Mouse (Mus musculus) hindbrain, embryonic 16.5 days (tissue): ENCODE measurements at regions not wholly inside any gene's neighbourhood (a gene's known extent, or its start where the extent isn't known, plus 50 kb on each side); places are given as distances from the start of the nearest gene placed in this dataset.

Experiments
- ATAC-seq: fragments of 200-750 bp; cut with Nextera tagmentation; 2 replicates; pipeline ENCODE4 v1.8.0; 2017; ENCODE audit warnings: moderate TSS enrichment, moderate library complexity
- H3K27ac ChIP-seq: fragments of 300-500 bp; sonication (generic); 2 replicates; pipeline ENCODE4 v1.5.1; 2014; ENCODE audit warnings: low read depth, mild to moderate bottlenecking, control low read depth, low read length, moderate library complexity
- H3K27me3 ChIP-seq: fragments of 300-500 bp; sonication (generic); replicated peaks from 2 replicates; pipeline ENCODE4 v1.6.1; 2014; ENCODE audit warnings: low read length; ENCODE audit not compliant: control insufficient read depth, insufficient read depth
- H3K36me3 ChIP-seq: fragments of 300-500 bp; sonication (generic); 2 replicates; pipeline ENCODE4 v1.6.1; 2014; ENCODE audit warnings: mild to moderate bottlenecking, low read length, moderate library complexity, mixed read lengths; ENCODE audit not compliant: control insufficient read depth, insufficient read depth
- H3K4me1 ChIP-seq: fragments of 300-500 bp; sonication (generic); 2 replicates; pipeline ENCODE4 v1.6.1; 2014; ENCODE audit warnings: low read depth, low read length; ENCODE audit not compliant: control insufficient read depth, insufficient read depth
- H3K4me2 ChIP-seq: fragments of 300-500 bp; sonication (generic); 2 replicates; pipeline ENCODE4 v1.6.1; 2014; ENCODE audit warnings: mild to moderate bottlenecking, low read length, control low read depth, moderate library complexity
- H3K4me3 ChIP-seq: fragments of 300-500 bp; sonication (generic); 2 replicates; pipeline ENCODE4 v1.5.1; 2014; ENCODE audit warnings: mild to moderate bottlenecking, low read length, control low read depth, moderate library complexity
- H3K9ac ChIP-seq: fragments of 300-500 bp; sonication (generic); 2 replicates; pipeline ENCODE4 v1.6.1; 2014; ENCODE audit warnings: low read depth, mild to moderate bottlenecking, control low read depth, low read length, moderate library complexity
- H3K9me3 ChIP-seq: fragments of 300-500 bp; sonication (generic); 2 replicates; pipeline ENCODE4 v1.6.1; 2014; ENCODE audit warnings: mild to moderate bottlenecking, low read length, moderate library complexity; ENCODE audit not compliant: control insufficient read depth
- WGBS: fragments of 180-500 bp; shearing (Covaris S2); extraction: QIAGEN DNeasy Blood & Tissue Kit; methylation state at CpG from one replicate; pipeline ENCODE4 v1.1.7; 2014; 5-methylcytosine and 5-hydroxymethylcytosine counted together

GRCm38 (mm10) chr9:43461131-43461530, 150.5 kb downstream of the Trim29 start:
- Histone ChIP-seq H3K27me3 (no peaks in the 10 kb centered on the region), H3K4me1 (0 out of 2 replicates have a peak, but pooled peaks cover 4% of the 10 kb centered on the region), H3K9ac (no peak overlapping the region), H3K27ac (no peak overlapping the region), H3K4me3 (no peak overlapping the region), H3K9me3 (no peaks in the 10 kb centered on the region), H3K36me3 (no peaks in the 10 kb centered on the region), H3K4me2 (no peak overlapping the region)
- WGBS: 55% methylated on average over 2 of the region's 2 CpGs
- ATAC-seq: no peak

GRCm38 (mm10) chr9:43463445-43464090, 152.9 kb downstream of the Trim29 start:
- no peak overlapping the region for H3K27ac ChIP-seq
- 0 out of 2 replicates have a peak, but pooled peaks have one; percentile 17 for ATAC-seq
- no peaks in the 10 kb centered on the region for H3K36me3 ChIP-seq
- H3K4me3 ChIP-seq: no peak overlapping the region
- no peaks in the 10 kb centered on the region for H3K9me3 ChIP-seq
- H3K9ac ChIP-seq: no peak overlapping the region
- no peaks in the 10 kb centered on the region for H3K27me3 ChIP-seq
- H3K4me1 ChIP-seq: 0 out of 2 replicates have a peak, but pooled peaks cover 4% of the 10 kb centered on the region
- WGBS: 93% methylated on average over 13 of the region's 13 CpGs
- H3K4me2 ChIP-seq: no peak overlapping the region

DNA sequence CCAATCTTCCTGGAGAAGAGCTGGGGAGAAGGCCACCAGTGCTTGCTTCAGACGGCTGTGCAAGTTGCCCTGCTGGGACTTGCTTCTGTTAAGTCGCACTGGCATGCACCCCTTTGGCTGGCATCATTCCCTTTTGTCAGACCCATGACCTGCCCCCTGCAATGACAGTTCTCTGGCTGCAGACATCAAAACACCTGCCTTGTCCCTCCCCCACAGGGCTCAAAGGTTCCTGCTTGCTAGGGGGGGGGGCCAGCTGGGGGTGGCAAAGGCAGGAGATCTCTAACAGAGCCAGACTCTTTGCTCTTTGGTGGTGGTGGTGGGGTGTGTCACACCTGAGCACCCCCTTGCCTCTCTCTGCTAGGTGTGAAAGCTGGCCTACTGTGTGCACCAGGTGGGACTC, 154.5 kb downstream of the Trim29 start:
- Histone ChIP-seq H3K4me2 (no peak overlapping the region), H3K27ac (no peak overlapping the region), H3K9ac (no peak overlapping the region), H3K9me3 (no peaks in the 10 kb centered on the region), H3K27me3 (no peaks in the 10 kb centered on the region), H3K36me3 (no peaks in the 10 kb centered on the region), H3K4me1 (0 out of 2 replicates have a peak, but pooled peaks cover 4% of the 10 kb centered on the region), H3K4me3 (no peak overlapping the region)
- WGBS: 30% methylated on average over 2 of the region's 2 CpGs
- no peak for ATAC-seq

DNA sequence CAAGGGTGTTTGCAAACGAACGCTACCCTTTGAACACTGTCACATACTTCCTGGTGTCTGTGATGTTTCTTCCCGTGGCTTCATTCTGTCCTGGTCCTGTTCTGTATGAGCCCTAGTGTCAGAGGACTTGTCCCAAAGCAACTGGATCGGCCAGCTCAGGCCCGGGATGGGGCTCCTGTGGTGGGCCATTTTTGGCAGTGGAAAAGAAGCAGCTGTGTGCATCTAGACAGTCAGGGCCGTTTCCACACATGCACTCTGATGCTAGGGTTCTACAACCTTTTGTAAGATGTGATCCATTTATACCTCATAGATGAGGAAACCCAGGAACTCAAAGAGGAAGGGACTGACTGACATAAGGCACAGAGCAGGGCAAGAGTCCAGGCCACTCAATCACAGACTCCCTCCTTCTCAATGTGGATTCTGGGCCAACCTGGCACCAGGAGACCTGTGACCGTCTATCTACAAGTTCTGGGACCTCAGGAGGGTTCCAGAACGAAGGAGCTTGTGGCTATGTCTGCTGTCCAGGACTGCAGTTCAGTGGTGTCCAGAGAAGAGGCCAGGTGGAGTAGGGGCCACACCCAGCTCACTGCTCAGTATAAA, 155.2 kb downstream of the Trim29 start:
- 0 out of 2 replicates have a peak, but pooled peaks cover 4% of the 10 kb centered on the region for H3K4me1 ChIP-seq
- WGBS: 70% methylated on average over 8 of the region's 8 CpGs
- H3K36me3 ChIP-seq: no peaks in the 10 kb centered on the region
- H3K9ac ChIP-seq: no peak overlapping the region
- no peaks in the 10 kb centered on the region for H3K9me3 ChIP-seq
- H3K4me2 ChIP-seq: no peak overlapping the region
- no peak overlapping the region for H3K4me3 ChIP-seq
- no peak for ATAC-seq
- no peak overlapping the region for H3K27ac ChIP-seq
- H3K27me3 ChIP-seq: no peaks in the 10 kb centered on the region

- Histone ChIP-seq H3K27ac (no peak overlapping the region), H3K9ac (no peak overlapping the region), H3K4me3 (no peak overlapping the region), H3K27me3 (no peaks in the 10 kb centered on the region), H3K36me3 (no peaks in the 10 kb centered on the region), H3K4me2 (no peak overlapping the region), H3K9me3 (no peaks in the 10 kb centered on the region), H3K4me1 (peaks cover 4% of the 10 kb centered on the region; the same call in 1 of the 2 replicates)
- 55% methylated on average over 3 of the region's 3 CpGs for WGBS
- no peak; the same call in 1 of the 2 replicates for ATAC-seq
Measured at GRCm38 (mm10) chr9:43466883-43467282, 156.2 kb downstream of the Trim29 start.

DNA sequence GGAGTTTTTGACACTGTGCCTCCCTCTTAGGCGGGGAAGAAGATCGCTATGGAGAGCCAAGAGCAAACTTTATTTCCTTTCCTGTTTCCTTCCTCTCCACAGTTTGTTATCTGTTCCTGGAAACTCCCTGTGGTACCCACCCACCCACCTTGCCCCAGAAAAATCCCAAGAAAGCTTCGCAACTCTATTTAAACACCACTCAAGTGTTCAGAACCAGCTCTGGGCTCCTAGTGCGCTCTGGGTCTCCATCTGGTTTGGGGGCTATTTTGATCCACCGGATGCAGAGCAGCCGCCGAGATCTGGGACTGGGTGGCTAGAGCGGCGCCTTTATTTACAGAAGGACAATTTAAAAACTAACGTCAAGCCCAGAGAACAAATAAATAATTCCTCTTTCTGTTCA, 158.6 kb downstream of the Trim29 start:
- 86% methylated on average over 10 of the region's 10 CpGs for WGBS
- H3K4me2 ChIP-seq: no peak overlapping the region

GRCm38 (mm10) chr9:43472231-43472630, 161.6 kb downstream of the Trim29 start:
- no peak overlapping the region for H3K4me2 ChIP-seq
- no peak overlapping the region for H3K9ac ChIP-seq
- no peaks in the 10 kb centered on the region for H3K36me3 ChIP-seq
- H3K27me3 ChIP-seq: no peaks in the 10 kb centered on the region
- no peak overlapping the region for H3K4me3 ChIP-seq
- WGBS: 55% methylated on average over 2 of the region's 2 CpGs
- H3K4me1 ChIP-seq: peaks cover 10% of the 10 kb centered on the region
- H3K9me3 ChIP-seq: no peaks in the 10 kb centered on the region
- ATAC-seq: 0 out of 2 replicates have a peak, but pooled peaks have one; percentile 19
- H3K27ac ChIP-seq: no peak overlapping the region

More for the DNA sequence above, 158.6 kb downstream of the Trim29 start:
- H3K9ac ChIP-seq: no peak overlapping the region
- peaks cover 10% of the 10 kb centered on the region for H3K4me1 ChIP-seq
- no peak overlapping the region for H3K27ac ChIP-seq
- no peaks in the 10 kb centered on the region for H3K27me3 ChIP-seq
- H3K9me3 ChIP-seq: no peaks in the 10 kb centered on the region
- ATAC-seq: no peak
- no peak overlapping the region for H3K4me3 ChIP-seq
- H3K36me3 ChIP-seq: no peaks in the 10 kb centered on the region

GRCm38 (mm10) chr9:43473164-43473563, 162.5 kb downstream of the Trim29 start:
- no peaks in the 10 kb centered on the region for H3K9me3 ChIP-seq
- H3K4me1 ChIP-seq: peaks cover 10% of the 10 kb centered on the region
- H3K27ac ChIP-seq: no peak overlapping the region
- no peak overlapping the region for H3K9ac ChIP-seq
- no peak overlapping the region for H3K4me3 ChIP-seq
- H3K4me2 ChIP-seq: no peak overlapping the region
- peak; percentile 34; the same call in 1 of the 2 replicates for ATAC-seq
- H3K36me3 ChIP-seq: no peaks in the 10 kb centered on the region
- 67% methylated on average over 1 of the region's 1 CpGs for WGBS
- no peaks in the 10 kb centered on the region for H3K27me3 ChIP-seq

GRCm38 (mm10) chr9:43473601-43474302, 163.1 kb downstream of the Trim29 start:
- Histone ChIP-seq H3K27me3 (no peaks in the 10 kb centered on the region), H3K36me3 (no peaks in the 10 kb centered on the region), H3K4me2 (peak overlapping the region; percentile 28), H3K4me1 (peaks cover 10% of the 10 kb centered on the region), H3K4me3 (no peak overlapping the region), H3K9me3 (no peaks in the 10 kb centered on the region), H3K27ac (no peak overlapping the region), H3K9ac (no peak overlapping the region; the same call in 1 of the 2 replicates)
- 41% methylated on average over 16 of the region's 16 CpGs for WGBS
- ATAC-seq: peak; percentile 46; the same call in 1 of the 2 replicates
